Mouse (Mus musculus): ENCODE data around the gene Bag2.

GRCm38 (mm10) chr1:33738281-33738680 is 19.3 kb downstream of the Bag2 start:
- no peak for TF ChIP-seq MAFK (IDR thresholded peaks at IDR 0.05; ENCODE audit: insufficient read depth, low read depth, low read length)
- TF ChIP-seq ZNF384 (IDR thresholded peaks at IDR 0.05; ENCODE audit: low read depth, low read length): no peak
- no peak for TF ChIP-seq HCFC1 (IDR thresholded peaks at IDR 0.05; ENCODE audit: borderline replicate concordance, insufficient read depth, low read length)
- TF ChIP-seq ZC3H11A (IDR thresholded peaks at IDR 0.05; ENCODE audit: borderline replicate concordance, low read depth, low read length): no peak
- TF ChIP-seq CHD2 (IDR thresholded peaks at IDR 0.05; ENCODE audit: low read depth, low read length): no peak
